Mouse (Mus musculus): Measurements from ENCODE around the gene C8a. TPM values are rescaled to one million over a fixed set of nuclear protein-coding genes. Genes with fewer than 3 reads are reported as not detected.

The C8a gene
- polyA plus RNA-seq, 1 experiment: not detected

GRCm38 (mm10) chr4:104835096-104835495 is 41.1 kb downstream of the C8a start:
- no peak overlapping the region for H3K4me2 ChIP-seq (ENCODE audit: low read depth)
- no peak overlapping the region for H3K4me3 ChIP-seq
- H3K36me3 ChIP-seq (ENCODE audit: control insufficient read depth, insufficient read depth): no peaks in the 10 kb centered on the region
- no peaks in the 10 kb centered on the region for H3K79me2 ChIP-seq (ENCODE audit: control insufficient read depth, insufficient read depth)
- H3K27me3 ChIP-seq (ENCODE audit: control insufficient read depth, insufficient read depth, insufficient read length): no peaks in the 10 kb centered on the region
- H3ac ChIP-seq (ENCODE audit: control insufficient read depth, insufficient read length): no peak overlapping the region
- TF ChIP-seq SRF (IDR thresholded peaks at IDR 0.05; ENCODE audit: control insufficient read depth, insufficient read length, low read depth) (no peak), POLR2AphosphoS2 (IDR thresholded peaks at IDR 0.05; ENCODE audit: insufficient read length, low read depth) (no peak), TCF12 (IDR thresholded peaks at IDR 0.05; ENCODE audit: insufficient read depth, poor library complexity, severe bottlenecking) (no peak), MAX (IDR thresholded peaks at IDR 0.05; ENCODE audit: low read depth) (no peak), USF1 (IDR thresholded peaks at IDR 0.05; ENCODE audit: low read depth) (no peak), E2F4 (IDR thresholded peaks at IDR 0.05; ENCODE audit: insufficient read depth) (no peak), REST (IDR thresholded peaks at IDR 0.05; ENCODE audit: insufficient read depth, insufficient read length) (no peak), TCF3 (IDR thresholded peaks at IDR 0.05; ENCODE audit: insufficient read length, low read depth) (no peak), POLR2A (IDR thresholded peaks at IDR 0.05; ENCODE audit: insufficient read length, low read depth) (no peak), CEBPB (IDR thresholded peaks at IDR 0.05; ENCODE audit: insufficient read depth, poor library complexity, severe bottlenecking) (no peak), MYOG (IDR thresholded peaks at IDR 0.05; ENCODE audit: control insufficient read depth in 1 of 3, insufficient read depth in 1 of 3, insufficient read length in 2 of 3, low read depth in 2 of 3) (no peak), MYOD1 (IDR thresholded peaks at IDR 0.05; ENCODE audit: control insufficient read depth in 1 of 3, insufficient read length in 2 of 3, low read depth in 2 of 3) (no peak)

GRCm38 (mm10) chr4:104828939-104829338 is 47.3 kb downstream of the C8a start:
- no peak overlapping the region for H3ac ChIP-seq (ENCODE audit: control insufficient read depth, insufficient read length)
- H3K4me2 ChIP-seq (ENCODE audit: low read depth): no peak overlapping the region
- no peaks in the 10 kb centered on the region for H3K27me3 ChIP-seq (ENCODE audit: control insufficient read depth, insufficient read depth, insufficient read length)
- H3K79me2 ChIP-seq (ENCODE audit: control insufficient read depth, insufficient read depth): no peaks in the 10 kb centered on the region
- H3K4me3 ChIP-seq: no peak overlapping the region
- H3K36me3 ChIP-seq (ENCODE audit: control insufficient read depth, insufficient read depth): no peaks in the 10 kb centered on the region
- TF ChIP-seq POLR2A (IDR thresholded peaks at IDR 0.05; ENCODE audit: insufficient read length, low read depth): no peak
- no peak for TF ChIP-seq MYOG (IDR thresholded peaks at IDR 0.05; ENCODE audit: control insufficient read depth in 1 of 3, insufficient read depth in 1 of 3, insufficient read length in 2 of 3, low read depth in 2 of 3)
- no peak for TF ChIP-seq TCF12 (IDR thresholded peaks at IDR 0.05; ENCODE audit: insufficient read depth, poor library complexity, severe bottlenecking)
- TF ChIP-seq E2F4 (IDR thresholded peaks at IDR 0.05; ENCODE audit: insufficient read depth): no peak
- no peak for TF ChIP-seq MYOD1 (IDR thresholded peaks at IDR 0.05; ENCODE audit: control insufficient read depth in 1 of 3, insufficient read length in 2 of 3, low read depth in 2 of 3)
- no peak for TF ChIP-seq POLR2AphosphoS2 (IDR thresholded peaks at IDR 0.05; ENCODE audit: insufficient read length, low read depth)
- TF ChIP-seq MAX (IDR thresholded peaks at IDR 0.05; ENCODE audit: low read depth): no peak
- no peak for TF ChIP-seq CEBPB (IDR thresholded peaks at IDR 0.05; ENCODE audit: insufficient read depth, poor library complexity, severe bottlenecking)
- TF ChIP-seq SRF (IDR thresholded peaks at IDR 0.05; ENCODE audit: control insufficient read depth, insufficient read length, low read depth): no peak
- TF ChIP-seq USF1 (IDR thresholded peaks at IDR 0.05; ENCODE audit: low read depth): no peak

GRCm38 (mm10) chr4:104824381-104825077 is 51.7 kb downstream of the C8a start:
- no peaks in the 10 kb centered on the region for H3K79me2 ChIP-seq (ENCODE audit: control insufficient read depth, insufficient read depth)
- H3K4me2 ChIP-seq (ENCODE audit: low read depth): no peak overlapping the region
- H3K36me3 ChIP-seq (ENCODE audit: control insufficient read depth, insufficient read depth): no peaks in the 10 kb centered on the region
- no peaks in the 10 kb centered on the region for H3K27me3 ChIP-seq (ENCODE audit: control insufficient read depth, insufficient read depth, insufficient read length)
- no peak for TF ChIP-seq POLR2A (IDR thresholded peaks at IDR 0.05; ENCODE audit: insufficient read length, low read depth)
- no peak for TF ChIP-seq MAX (IDR thresholded peaks at IDR 0.05; ENCODE audit: low read depth)
- TF ChIP-seq E2F4 (IDR thresholded peaks at IDR 0.05; ENCODE audit: insufficient read depth): no peak
- no peak for TF ChIP-seq MYOD1 (IDR thresholded peaks at IDR 0.05; ENCODE audit: control insufficient read depth in 1 of 3, insufficient read length in 2 of 3, low read depth in 2 of 3)
- TF ChIP-seq SRF (IDR thresholded peaks at IDR 0.05; ENCODE audit: control insufficient read depth, insufficient read length, low read depth): no peak
- TF ChIP-seq USF1 (IDR thresholded peaks at IDR 0.05; ENCODE audit: low read depth): no peak
- no peak for TF ChIP-seq REST (IDR thresholded peaks at IDR 0.05; ENCODE audit: insufficient read depth, insufficient read length)
- TF ChIP-seq CEBPB (IDR thresholded peaks at IDR 0.05; ENCODE audit: insufficient read depth, poor library complexity, severe bottlenecking): no peak
- no peak for TF ChIP-seq POLR2AphosphoS2 (IDR thresholded peaks at IDR 0.05; ENCODE audit: insufficient read length, low read depth)
- TF ChIP-seq TCF3 (IDR thresholded peaks at IDR 0.05; ENCODE audit: insufficient read length, low read depth): no peak
- TF ChIP-seq TCF12 (IDR thresholded peaks at IDR 0.05; ENCODE audit: insufficient read depth, poor library complexity, severe bottlenecking): no peak
- TF ChIP-seq MYOG (IDR thresholded peaks at IDR 0.05; ENCODE audit: control insufficient read depth in 1 of 3, insufficient read depth in 1 of 3, insufficient read length in 2 of 3, low read depth in 2 of 3): no peak
- H3ac ChIP-seq (ENCODE audit: control insufficient read depth, insufficient read length): no peak overlapping the region
- no peak overlapping the region for H3K4me3 ChIP-seq

- Histone ChIP-seq H3ac (ENCODE audit: control insufficient read depth, insufficient read length) (no peak overlapping the region), H3K36me3 (ENCODE audit: control insufficient read depth, insufficient read depth) (no peaks in the 10 kb centered on the region), H3K27me3 (ENCODE audit: control insufficient read depth, insufficient read depth, insufficient read length) (no peaks in the 10 kb centered on the region), H3K4me2 (ENCODE audit: low read depth) (no peak overlapping the region), H3K4me3 (no peak overlapping the region), H3K79me2 (ENCODE audit: control insufficient read depth, insufficient read depth) (no peaks in the 10 kb centered on the region)
- no peak for TF ChIP-seq USF1 (IDR thresholded peaks at IDR 0.05; ENCODE audit: low read depth)
- no peak for TF ChIP-seq MYOD1 (IDR thresholded peaks at IDR 0.05; ENCODE audit: control insufficient read depth in 1 of 3, insufficient read length in 2 of 3, low read depth in 2 of 3)
- TF ChIP-seq REST (IDR thresholded peaks at IDR 0.05; ENCODE audit: insufficient read depth, insufficient read length): no peak
- no peak for TF ChIP-seq MAX (IDR thresholded peaks at IDR 0.05; ENCODE audit: low read depth)
- no peak for TF ChIP-seq POLR2A (IDR thresholded peaks at IDR 0.05; ENCODE audit: insufficient read length, low read depth)
Measured at GRCm38 (mm10) chr4:104823597-104824101, 52.5 kb downstream of the C8a start.

Measured in myocyte (in vitro differentiated cells).